Mouse (Mus musculus): Measurements from ENCODE around the gene Nmt1. TPM values are rescaled to one million over a fixed set of nuclear protein-coding genes. Genes with fewer than 3 reads are reported as not detected.

Nmt1 gene
- polyA plus RNA-seq, 1 experiment from 2014 or later, result 67.8 TPM

GRCm38 (mm10) chr11:103073671-103074070 lies 45.7 kb downstream of the Nmt1 start:
- H3K4me1 ChIP-seq (replicated peaks; ENCODE audit: control insufficient read depth, insufficient read depth, low read length), result 0 out of 2 replicates have a peak, but pooled peaks cover 2% of the 10 kb centered on the region
- H3K9me3 ChIP-seq (ENCODE audit: control insufficient read depth, low read length), result no peaks in the 10 kb centered on the region
- WGBS, result 81% methylated on average over 7 of the region's 7 CpGs
- H3K36me3 ChIP-seq (ENCODE audit: control insufficient read depth, insufficient read depth, low read length), result peaks cover 3% of the 10 kb centered on the region; the same call in 1 of the 2 replicates
- no peak overlapping the region for H3K9ac ChIP-seq (ENCODE audit: low read depth, low read length)
- no peak overlapping the region for H3K27ac ChIP-seq (ENCODE audit: low read depth, low read length)
- no peak for ATAC-seq (replicated peaks; ENCODE audit: low FRiP score)
- no peak overlapping the region for H3K4me3 ChIP-seq (ENCODE audit: low read depth, low read length)
- no peak overlapping the region for H3K4me2 ChIP-seq
- H3K27me3 ChIP-seq (replicated peaks; ENCODE audit: control insufficient read depth, insufficient read depth, low read length), result peaks cover 2% of the 10 kb centered on the region; the same call in 1 of the 2 replicates
- DNase-seq (ENCODE audit: low spot score), result no peak

GRCm38 (mm10) chr11:103074121-103074650 lies 46.2 kb downstream of the Nmt1 start:
- no peaks in the 10 kb centered on the region for H3K36me3 ChIP-seq (ENCODE audit: control insufficient read depth, insufficient read depth, low read length)
- H3K4me1 ChIP-seq (replicated peaks; ENCODE audit: control insufficient read depth, insufficient read depth, low read length), result 0 out of 2 replicates have a peak, but pooled peaks cover 2% of the 10 kb centered on the region
- 63% methylated on average over 10 of the region's 10 CpGs for WGBS

GRCm38 (mm10) chr11:103074796-103075323 lies 46.9 kb downstream of the Nmt1 start:
- Histone ChIP-seq H3K9ac (ENCODE audit: low read depth, low read length) (no peak overlapping the region), H3K36me3 (ENCODE audit: control insufficient read depth, insufficient read depth, low read length) (no peaks in the 10 kb centered on the region), H3K4me3 (ENCODE audit: low read depth, low read length) (no peak overlapping the region), H3K4me2 (no peak overlapping the region), H3K27ac (ENCODE audit: low read depth, low read length) (no peak overlapping the region), H3K9me3 (ENCODE audit: control insufficient read depth, low read length) (no peaks in the 10 kb centered on the region), H3K4me1 (replicated peaks; ENCODE audit: control insufficient read depth, insufficient read depth, low read length) (0 out of 2 replicates have a peak, but pooled peaks cover 2% of the 10 kb centered on the region), H3K27me3 (replicated peaks; ENCODE audit: control insufficient read depth, insufficient read depth, low read length) (peaks cover 6% of the 10 kb centered on the region)
- WGBS, result 23% methylated on average over 10 of the region's 10 CpGs
- ATAC-seq (replicated peaks; ENCODE audit: low FRiP score), result no peak
- DNase-seq (ENCODE audit: low spot score), result no peak

More at GRCm38 (mm10) chr11:103074121-103074650, 46.2 kb downstream of the Nmt1 start:
- peaks cover 4% of the 10 kb centered on the region; the same call in 1 of the 2 replicates for H3K27me3 ChIP-seq (replicated peaks; ENCODE audit: control insufficient read depth, insufficient read depth, low read length)
- ATAC-seq (replicated peaks; ENCODE audit: low FRiP score) (no peak), DNase-seq (ENCODE audit: low spot score) (no peak)
- no peaks in the 10 kb centered on the region for H3K9me3 ChIP-seq (ENCODE audit: control insufficient read depth, low read length)
- H3K4me3 ChIP-seq (ENCODE audit: low read depth, low read length), result no peak overlapping the region
- H3K27ac ChIP-seq (ENCODE audit: low read depth, low read length), result no peak overlapping the region
- H3K9ac ChIP-seq (ENCODE audit: low read depth, low read length), result no peak overlapping the region
- H3K4me2 ChIP-seq, result no peak overlapping the region

- no peak overlapping the region for H3K4me3 ChIP-seq (ENCODE audit: low read depth, low read length)
- ATAC-seq (replicated peaks; ENCODE audit: low FRiP score) (no peak), DNase-seq (ENCODE audit: low spot score) (no peak)
- no peak overlapping the region for H3K27ac ChIP-seq (ENCODE audit: low read depth, low read length)
- no peak overlapping the region for H3K9ac ChIP-seq (ENCODE audit: low read depth, low read length)
- H3K9me3 ChIP-seq (ENCODE audit: control insufficient read depth, low read length), result no peaks in the 10 kb centered on the region
- 76% methylated on average over 7 of the region's 7 CpGs for WGBS
- H3K4me2 ChIP-seq, result no peak overlapping the region
- H3K27me3 ChIP-seq (replicated peaks; ENCODE audit: control insufficient read depth, insufficient read depth, low read length), result peaks cover 18% of the 10 kb centered on the region
- peaks cover 7% of the 10 kb centered on the region; the same call in 1 of the 2 replicates for H3K4me1 ChIP-seq (replicated peaks; ENCODE audit: control insufficient read depth, insufficient read depth, low read length)
- no peaks in the 10 kb centered on the region for H3K36me3 ChIP-seq (ENCODE audit: control insufficient read depth, insufficient read depth, low read length)
Measured at GRCm38 (mm10) chr11:103076010-103076409, 48.0 kb downstream of the Nmt1 start.

GRCm38 (mm10) chr11:103076581-103076980 lies 48.6 kb downstream of the Nmt1 start:
- 82% methylated on average over 8 of the region's 8 CpGs for WGBS
- Histone ChIP-seq H3K9ac (ENCODE audit: low read depth, low read length) (no peak overlapping the region), H3K4me2 (no peak overlapping the region), H3K27ac (ENCODE audit: low read depth, low read length) (no peak overlapping the region), H3K9me3 (ENCODE audit: control insufficient read depth, low read length) (no peaks in the 10 kb centered on the region), H3K4me1 (replicated peaks; ENCODE audit: control insufficient read depth, insufficient read depth, low read length) (peaks cover 7% of the 10 kb centered on the region; the same call in 1 of the 2 replicates), H3K36me3 (ENCODE audit: control insufficient read depth, insufficient read depth, low read length) (no peaks in the 10 kb centered on the region), H3K27me3 (replicated peaks; ENCODE audit: control insufficient read depth, insufficient read depth, low read length) (peaks cover 18% of the 10 kb centered on the region), H3K4me3 (ENCODE audit: low read depth, low read length) (no peak overlapping the region)
- ATAC-seq (replicated peaks; ENCODE audit: low FRiP score), result no peak
- no peak for DNase-seq (ENCODE audit: low spot score)

- H3K4me3 ChIP-seq (ENCODE audit: low read depth, low read length), result no peak overlapping the region
- no peak overlapping the region for H3K9ac ChIP-seq (ENCODE audit: low read depth, low read length)
- no peak for DNase-seq (ENCODE audit: low spot score)
- 74% methylated on average over 11 of the region's 11 CpGs for WGBS
- H3K4me1 ChIP-seq (replicated peaks; ENCODE audit: control insufficient read depth, insufficient read depth, low read length), result peaks cover 7% of the 10 kb centered on the region; the same call in 1 of the 2 replicates
- peaks cover 18% of the 10 kb centered on the region for H3K27me3 ChIP-seq (replicated peaks; ENCODE audit: control insufficient read depth, insufficient read depth, low read length)
- no peak for ATAC-seq (replicated peaks; ENCODE audit: low FRiP score)
- H3K4me2 ChIP-seq, result no peak overlapping the region
- H3K9me3 ChIP-seq (ENCODE audit: control insufficient read depth, low read length), result no peaks in the 10 kb centered on the region
- no peak overlapping the region for H3K27ac ChIP-seq (ENCODE audit: low read depth, low read length)
- no peaks in the 10 kb centered on the region for H3K36me3 ChIP-seq (ENCODE audit: control insufficient read depth, insufficient read depth, low read length)
Measured at GRCm38 (mm10) chr11:103078131-103078530, 50.1 kb downstream of the Nmt1 start.

- Histone ChIP-seq H3K27ac (ENCODE audit: low read depth, low read length) (no peak overlapping the region), H3K4me2 (peak overlapping the region; percentile 70), H3K4me3 (ENCODE audit: low read depth, low read length) (peak overlapping the region; percentile 36), H3K27me3 (replicated peaks; ENCODE audit: control insufficient read depth, insufficient read depth, low read length) (peaks cover 18% of the 10 kb centered on the region), H3K36me3 (ENCODE audit: control insufficient read depth, insufficient read depth, low read length) (no peaks in the 10 kb centered on the region), H3K4me1 (replicated peaks; ENCODE audit: control insufficient read depth, insufficient read depth, low read length) (peaks cover 5% of the 10 kb centered on the region; the same call in 1 of the 2 replicates), H3K9me3 (ENCODE audit: control insufficient read depth, low read length) (no peaks in the 10 kb centered on the region), H3K9ac (ENCODE audit: low read depth, low read length) (peak overlapping the region; percentile 7)
- WGBS, result 2% methylated on average over 43 of the region's 43 CpGs
- ATAC-seq (replicated peaks; ENCODE audit: low FRiP score) (peak; percentile 49), DNase-seq (ENCODE audit: low spot score) (peak; percentile 63)
Measured at GRCm38 (mm10) chr11:103080323-103081091, 52.5 kb downstream of the Nmt1 start.

- 71% methylated on average over 6 of the region's 6 CpGs for WGBS
- H3K4me1 ChIP-seq (replicated peaks; ENCODE audit: control insufficient read depth, insufficient read depth, low read length), result peaks cover 5% of the 10 kb centered on the region; the same call in 1 of the 2 replicates
- no peak overlapping the region for H3K4me2 ChIP-seq
- no peak overlapping the region for H3K27ac ChIP-seq (ENCODE audit: low read depth, low read length)
- no peaks in the 10 kb centered on the region for H3K9me3 ChIP-seq (ENCODE audit: control insufficient read depth, low read length)
- H3K27me3 ChIP-seq (replicated peaks; ENCODE audit: control insufficient read depth, insufficient read depth, low read length), result peaks cover 18% of the 10 kb centered on the region
- H3K9ac ChIP-seq (ENCODE audit: low read depth, low read length), result no peak overlapping the region
- ATAC-seq (replicated peaks; ENCODE audit: low FRiP score) (no peak), DNase-seq (ENCODE audit: low spot score) (no peak)
- no peaks in the 10 kb centered on the region for H3K36me3 ChIP-seq (ENCODE audit: control insufficient read depth, insufficient read depth, low read length)
- no peak overlapping the region for H3K4me3 ChIP-seq (ENCODE audit: low read depth, low read length)
Measured at GRCm38 (mm10) chr11:103081631-103082030, 53.6 kb downstream of the Nmt1 start.

All from liver, embryonic 11.5 days (tissue).